Mouse (Mus musculus): Measurements from ENCODE around the gene Wdr1.
A peak's percentile ranks its signal among the peaks of the same experiment; 100 is the strongest.

Wdr1 gene

DNA sequence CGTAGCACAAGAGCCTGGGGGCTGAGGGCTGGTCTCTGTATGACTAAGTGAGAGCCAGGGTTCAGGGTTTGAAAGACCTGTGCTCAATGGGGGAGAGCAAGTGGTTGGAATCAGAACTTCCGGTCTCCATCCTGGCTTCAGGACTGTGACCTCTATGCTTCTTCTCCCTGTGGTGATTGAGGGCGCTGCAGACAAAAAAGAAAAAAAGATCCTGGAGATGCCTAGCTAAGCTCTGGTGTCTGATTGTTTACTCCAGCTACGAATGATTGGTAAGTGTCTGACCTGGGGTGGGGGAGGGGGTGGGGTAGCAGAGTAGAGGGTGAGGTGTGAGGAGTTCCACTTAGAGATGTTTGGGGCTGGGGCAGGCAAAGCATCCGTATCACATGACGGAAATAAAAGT lies 75.0 kb downstream of the Wdr1 start:
- no peak for TF ChIP-seq GATA4 (IDR thresholded peaks at IDR 0.05; ENCODE audit: insufficient replicate concordance, low read length)

GRCm38 (mm10) chr5:38487247-38487646 lies 75.8 kb downstream of the Wdr1 start:
- TF ChIP-seq GATA4 (IDR thresholded peaks at IDR 0.05; ENCODE audit: insufficient replicate concordance, low read length): no peak

GRCm38 (mm10) chr5:38485946-38486345 lies 77.1 kb downstream of the Wdr1 start:
- TF ChIP-seq GATA4 (IDR thresholded peaks at IDR 0.05; ENCODE audit: insufficient replicate concordance, low read length): no peak

GRCm38 (mm10) chr5:38483518-38484110 lies 79.4 kb downstream of the Wdr1 start:
- TF ChIP-seq GATA4 (IDR thresholded peaks at IDR 0.05; ENCODE audit: insufficient replicate concordance, low read length): no peak

DNA sequence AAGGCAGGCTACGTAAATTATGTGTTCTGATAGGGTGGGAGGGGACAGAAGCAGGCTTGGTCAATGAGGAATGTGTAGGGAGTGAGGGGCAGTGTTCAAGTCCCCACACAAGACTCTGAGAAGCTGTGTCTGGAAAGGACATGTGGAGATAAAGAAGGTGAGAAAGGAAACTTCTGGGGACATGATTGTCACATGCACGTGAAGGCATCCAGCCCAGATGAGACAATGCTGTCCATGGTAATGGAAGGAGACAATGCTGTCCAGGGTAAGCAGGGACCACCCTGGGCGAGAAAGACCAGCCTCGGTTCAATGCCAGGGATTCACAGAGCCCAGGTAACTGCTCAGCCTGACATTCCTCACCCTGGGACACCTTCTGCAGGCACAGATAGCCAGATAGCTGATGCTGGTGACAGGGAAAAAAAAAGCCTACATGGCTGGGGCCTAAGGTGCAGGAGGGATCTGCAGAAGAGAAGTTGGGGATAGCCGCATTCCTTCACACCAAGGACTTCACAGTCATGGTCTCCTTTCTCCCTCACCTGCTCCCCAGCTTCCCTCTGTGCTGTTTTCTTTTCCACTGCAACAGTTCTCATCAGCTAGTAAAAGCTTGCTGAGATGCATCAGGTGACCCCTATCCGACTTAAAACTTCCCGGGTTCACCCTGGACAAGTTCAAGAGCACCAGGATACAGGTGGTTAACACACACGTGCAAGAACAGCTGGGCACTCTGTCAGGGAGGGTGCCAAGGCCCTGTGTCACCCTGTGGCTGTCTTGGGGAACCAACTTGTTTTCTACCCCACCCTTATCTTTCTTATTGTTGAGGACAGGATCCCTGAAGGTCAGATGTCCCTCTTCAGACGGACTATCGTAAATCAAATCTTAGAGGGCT lies 82.0 kb downstream of the Wdr1 start:
- no peak for TF ChIP-seq GATA4 (IDR thresholded peaks at IDR 0.05; ENCODE audit: insufficient replicate concordance, low read length)

GRCm38 (mm10) chr5:38479908-38480725 lies 82.9 kb downstream of the Wdr1 start:
- TF ChIP-seq GATA4 (IDR thresholded peaks at IDR 0.05; ENCODE audit: insufficient replicate concordance, low read length): peak; percentile 55; the same call in 1 of the 2 replicates

DNA sequence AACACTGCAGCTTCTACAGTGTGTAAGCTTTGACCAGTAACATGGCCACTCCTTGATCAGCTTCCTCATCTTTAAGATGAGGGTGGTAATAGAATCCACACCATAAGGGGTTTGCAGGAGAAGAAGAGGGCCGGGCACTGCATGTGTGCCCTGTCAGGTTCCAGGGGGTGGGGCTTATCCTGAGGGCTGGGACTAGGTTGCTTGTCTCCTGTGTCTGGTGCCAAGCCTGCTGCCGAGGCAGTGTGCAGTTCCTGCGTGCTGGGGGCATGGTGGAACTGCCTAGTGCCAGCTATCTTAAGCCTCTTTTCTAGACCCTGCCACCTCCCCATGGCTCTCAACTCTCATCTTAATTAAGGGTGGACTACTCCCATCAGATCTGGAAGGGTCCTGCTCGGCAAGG lies 84.0 kb downstream of the Wdr1 start:
- no peak for TF ChIP-seq GATA4 (IDR thresholded peaks at IDR 0.05; ENCODE audit: insufficient replicate concordance, low read length)

DNA sequence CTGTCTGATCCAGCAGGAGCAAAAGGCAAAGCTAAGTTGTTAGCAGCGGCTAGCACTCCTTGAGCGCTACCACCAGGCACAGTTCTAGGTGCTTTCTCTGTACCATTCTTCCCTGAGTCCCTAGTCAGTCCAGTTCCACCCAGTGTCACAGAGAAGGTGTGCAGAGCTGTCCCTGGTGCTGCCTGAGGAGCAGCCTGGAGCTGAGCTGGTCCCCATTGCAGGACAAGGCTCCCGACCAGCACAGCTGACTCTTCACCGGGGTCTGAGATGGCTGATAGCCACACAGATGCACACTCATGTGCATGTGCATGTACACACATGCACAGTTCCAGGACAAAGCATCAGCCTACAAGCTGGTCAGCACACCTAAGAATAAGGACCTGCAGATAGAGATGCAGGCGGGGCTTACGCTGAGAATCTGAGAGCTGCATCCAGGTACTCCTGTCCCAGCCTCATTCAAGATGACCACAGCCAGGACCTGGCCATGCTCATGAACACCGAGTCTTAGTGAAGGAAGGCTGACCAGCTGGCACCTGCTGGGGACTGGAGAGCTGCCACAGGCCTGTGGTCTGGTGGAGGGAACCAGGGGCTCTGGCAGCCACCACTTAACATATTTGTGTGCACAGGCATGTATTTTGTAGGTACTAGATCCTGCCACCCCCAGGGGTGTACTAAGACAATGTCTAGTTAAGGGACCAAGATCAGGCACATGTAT lies 85.1 kb downstream of the Wdr1 start:
- TF ChIP-seq GATA4 (IDR thresholded peaks at IDR 0.05; ENCODE audit: insufficient replicate concordance, low read length): no peak

DNA sequence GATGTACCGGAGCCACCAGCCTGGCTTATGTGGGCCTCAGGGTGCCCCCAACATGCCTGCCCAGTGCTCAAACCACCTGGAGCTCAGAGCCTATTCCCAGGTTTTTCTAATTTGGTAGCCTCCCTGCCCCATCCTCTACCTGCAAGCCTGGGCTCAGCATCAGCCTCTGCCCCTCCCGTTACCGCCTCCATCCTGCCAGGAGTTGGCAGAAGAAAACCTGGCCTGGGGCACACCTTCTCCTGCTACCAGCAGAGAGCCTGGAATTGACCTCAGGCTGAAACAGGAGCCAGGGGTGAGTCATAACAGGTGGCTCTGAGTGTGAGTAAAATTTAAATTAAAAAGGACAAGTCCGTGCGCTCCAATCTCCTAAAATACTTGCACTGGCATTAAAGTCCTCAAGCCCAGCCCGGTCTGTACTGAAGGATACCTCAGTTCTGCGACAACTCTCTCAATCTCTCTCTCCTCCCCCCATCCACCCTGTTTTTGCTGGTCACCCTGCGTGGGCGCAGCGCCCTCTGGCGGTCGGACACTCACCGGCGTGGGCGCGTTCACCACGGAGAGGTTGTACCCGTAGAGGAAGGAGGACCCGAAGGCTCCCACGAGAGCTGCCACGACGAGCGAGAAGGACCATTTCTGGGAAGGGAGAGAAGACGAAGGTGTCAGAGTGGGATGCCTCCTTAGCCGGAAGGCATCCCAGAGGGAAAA lies 86.0 kb downstream of the Wdr1 start:
- no peak for TF ChIP-seq GATA4 (IDR thresholded peaks at IDR 0.05; ENCODE audit: insufficient replicate concordance, low read length)

Data from liver, adult (tissue).